Mouse (Mus musculus) stomach, postnatal 0 days (tissue): Measurements from ENCODE around the gene Apba2. TPM values are rescaled to one million over a fixed set of nuclear protein-coding genes. Genes with fewer than 3 reads are reported as not detected.

ENCODE experiments used
- ATAC-seq: fragments of 200-750 bp; cut with Nextera tagmentation; 2 replicates; pipeline ENCODE4 v1.8.0; 2017; ENCODE audit not compliant: low FRiP score, low TSS enrichment
- DNase-seq: peaks from one replicate; pipeline ENCODE4 v3.0.0-alpha.2; 2016; ENCODE audit warnings: low spot score
- H3K27ac ChIP-seq: fragments of 300-500 bp; sonication (generic); replicated peaks from 2 replicates; pipeline ENCODE4 v1.5.1; 2014; ENCODE audit warnings: mild to moderate bottlenecking, control low read depth
- H3K27me3 ChIP-seq: fragments of 300-500 bp; sonication (generic); 2 replicates; pipeline ENCODE4 v1.6.1; 2014; ENCODE audit warnings: low read length; ENCODE audit not compliant: control insufficient read depth, insufficient read depth
- H3K36me3 ChIP-seq: fragments of 300-500 bp; sonication (generic); 2 replicates; pipeline ENCODE4 v1.6.1; 2014; ENCODE audit warnings: low read length, mixed read lengths; ENCODE audit not compliant: control insufficient read depth, insufficient read depth
- H3K4me1 ChIP-seq: fragments of 300-500 bp; sonication (generic); replicated peaks from 2 replicates; pipeline ENCODE4 v1.6.1; 2014; ENCODE audit warnings: antibody characterized with exemption; ENCODE audit not compliant: control insufficient read depth, insufficient read depth
- H3K4me2 ChIP-seq: fragments of 300-500 bp; sonication (generic); replicated peaks from 2 replicates; pipeline ENCODE4 v1.6.1; 2014; ENCODE audit warnings: low read depth, mild to moderate bottlenecking, control low read depth, moderate library complexity
- H3K4me3 ChIP-seq: fragments of 300-500 bp; sonication (generic); 2 replicates; pipeline ENCODE4 v1.5.1; 2014; ENCODE audit warnings: low read depth, low read length, control low read depth
- H3K9ac ChIP-seq: fragments of 300-500 bp; sonication (generic); 2 replicates; pipeline ENCODE4 v1.6.1; 2014; ENCODE audit warnings: mild to moderate bottlenecking, low read length, control low read depth, mixed read lengths
- H3K9me3 ChIP-seq: fragments of 300-500 bp; sonication (generic); 2 replicates; pipeline ENCODE4 v1.6.1; 2016; ENCODE audit warnings: low read length; ENCODE audit not compliant: control insufficient read depth
- CTCF ChIP-seq: IDR thresholded peaks from 2 replicates; pipeline ENCODE4 v1.5.1; 2016; ENCODE audit warnings: antibody characterized with exemption, low read depth, mild to moderate bottlenecking, moderate library complexity
- EP300 ChIP-seq: optimal IDR thresholded peaks from 2 replicates; pipeline ENCODE3; 2016; ENCODE audit warnings: antibody characterized with exemption
- WGBS: fragments of 180-500 bp; shearing (Covaris S2); extraction: QIAGEN DNeasy Blood & Tissue Kit; methylation state at CpG from one replicate; pipeline ENCODE4 v1.1.7; 2014; 5-methylcytosine and 5-hydroxymethylcytosine counted together
- polyA plus RNA-seq: library from polyadenylated mRNA; unstranded; fragments of >200 nt; fragmentation: Nextera tagmentation; extraction: Ambion mirVana; gene quantifications from 2 replicates; pipeline ENCODE4 v1.2.1, GENCODE M21; 2015

Gene Apba2
- polyA plus RNA-seq, 1 experiment from 2014 or later, result 2.6 TPM

GRCm38 (mm10) chr7:64570914-64571313 is 69.4 kb downstream of the Apba2 start:
- H3K36me3 ChIP-seq, result no peaks in the 10 kb centered on the region
- no peak overlapping the region for H3K27ac ChIP-seq
- H3K4me2 ChIP-seq, result no peak overlapping the region
- 64% methylated on average over 4 of the region's 4 CpGs for WGBS
- ATAC-seq, result no peak
- no peak overlapping the region for H3K9ac ChIP-seq
- no peak overlapping the region for H3K4me3 ChIP-seq
- no peaks in the 10 kb centered on the region for H3K27me3 ChIP-seq
- TF ChIP-seq CTCF (no peak), EP300 (no peak)
- H3K9me3 ChIP-seq, result no peaks in the 10 kb centered on the region
- H3K4me1 ChIP-seq, result no peaks in the 10 kb centered on the region
- no peak for DNase-seq

DNA sequence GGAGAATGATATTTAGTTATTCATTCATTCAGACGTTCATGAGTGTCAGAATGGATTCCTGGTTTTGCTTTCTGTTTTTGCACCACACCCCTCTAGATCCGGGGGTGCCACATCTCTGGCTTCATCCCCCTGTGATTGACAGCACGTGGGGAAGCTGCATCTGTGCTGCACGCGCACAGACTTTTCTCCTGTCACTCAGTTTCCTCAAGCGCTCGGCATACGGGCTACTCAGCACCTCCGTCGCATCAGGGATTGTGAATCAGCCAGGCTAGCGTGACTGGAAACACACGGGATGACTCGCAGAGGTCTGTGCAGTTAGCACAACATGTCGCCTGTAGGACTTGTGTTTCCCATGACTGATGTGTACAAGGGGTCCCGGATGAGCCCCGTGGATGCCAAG is 72.6 kb downstream of the Apba2 start:
- WGBS, result 80% methylated on average over 16 of the region's 16 CpGs
- DNase-seq, result no peak
- H3K4me1 ChIP-seq, result no peaks in the 10 kb centered on the region
- no peaks in the 10 kb centered on the region for H3K36me3 ChIP-seq
- H3K27ac ChIP-seq, result no peak overlapping the region
- no peak overlapping the region for H3K9ac ChIP-seq
- no peak for ATAC-seq
- no peak overlapping the region for H3K4me3 ChIP-seq
- no peaks in the 10 kb centered on the region for H3K9me3 ChIP-seq
- H3K27me3 ChIP-seq, result no peaks in the 10 kb centered on the region
- TF ChIP-seq CTCF (no peak), EP300 (no peak)
- H3K4me2 ChIP-seq, result no peak overlapping the region

DNA sequence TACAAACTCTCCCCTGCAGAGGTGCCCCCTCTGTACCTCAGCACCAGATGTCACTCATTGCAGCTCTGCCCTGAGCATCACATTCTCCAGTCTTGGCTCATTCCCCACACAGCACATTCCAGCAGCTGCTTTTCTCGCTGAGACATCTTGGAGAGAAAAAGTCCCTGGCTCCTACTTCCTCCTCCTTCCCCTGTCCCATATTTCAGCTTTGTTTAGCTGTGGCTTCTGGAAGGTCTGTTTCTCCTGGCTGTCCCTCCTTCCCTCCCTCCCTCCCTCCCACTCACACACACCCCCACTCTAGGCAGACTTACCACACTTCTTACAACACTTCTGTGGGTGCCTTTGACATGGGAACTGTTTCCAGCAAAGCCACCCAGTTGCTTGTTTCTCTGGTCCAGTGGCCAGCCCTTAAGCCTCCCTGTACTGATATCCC is 75.0 kb downstream of the Apba2 start:
- no peak overlapping the region for H3K4me3 ChIP-seq
- no peaks in the 10 kb centered on the region for H3K27me3 ChIP-seq
- H3K9ac ChIP-seq, result no peak overlapping the region
- DNase-seq, result no peak
- 0 out of 2 replicates have a peak, but pooled peaks have one; percentile 40 for ATAC-seq
- H3K9me3 ChIP-seq, result no peaks in the 10 kb centered on the region
- H3K4me2 ChIP-seq, result no peak overlapping the region
- TF ChIP-seq EP300 (no peak), CTCF (no peak)
- H3K36me3 ChIP-seq, result no peaks in the 10 kb centered on the region
- WGBS, result 19% methylated on average over 1 of the region's 1 CpGs
- no peak overlapping the region for H3K27ac ChIP-seq
- no peaks in the 10 kb centered on the region for H3K4me1 ChIP-seq

- no peak overlapping the region for H3K27ac ChIP-seq
- H3K4me1 ChIP-seq, result no peaks in the 10 kb centered on the region
- H3K9me3 ChIP-seq, result no peaks in the 10 kb centered on the region
- TF ChIP-seq EP300 (no peak), CTCF (no peak)
- H3K36me3 ChIP-seq, result no peaks in the 10 kb centered on the region
- H3K27me3 ChIP-seq, result no peaks in the 10 kb centered on the region
- WGBS, result 92% methylated on average over 6 of the region's 6 CpGs
- no peak overlapping the region for H3K4me3 ChIP-seq
- no peak for ATAC-seq
- H3K4me2 ChIP-seq, result no peak overlapping the region
- DNase-seq, result no peak
- H3K9ac ChIP-seq, result no peak overlapping the region
Measured at GRCm38 (mm10) chr7:64578176-64578575, 76.7 kb downstream of the Apba2 start.

GRCm38 (mm10) chr7:64579887-64580286 is 78.4 kb downstream of the Apba2 start:
- H3K4me1 ChIP-seq, result no peaks in the 10 kb centered on the region
- TF ChIP-seq CTCF, result no peak
- no peak for TF ChIP-seq EP300
- no peak overlapping the region for H3K27ac ChIP-seq
- DNase-seq (no peak), ATAC-seq (no peak)
- no peaks in the 10 kb centered on the region for H3K36me3 ChIP-seq
- no peak overlapping the region for H3K4me2 ChIP-seq
- H3K4me3 ChIP-seq, result no peak overlapping the region
- H3K9ac ChIP-seq, result no peak overlapping the region
- 45% methylated on average over 4 of the region's 4 CpGs for WGBS
- no peaks in the 10 kb centered on the region for H3K9me3 ChIP-seq
- H3K27me3 ChIP-seq, result no peaks in the 10 kb centered on the region

DNA sequence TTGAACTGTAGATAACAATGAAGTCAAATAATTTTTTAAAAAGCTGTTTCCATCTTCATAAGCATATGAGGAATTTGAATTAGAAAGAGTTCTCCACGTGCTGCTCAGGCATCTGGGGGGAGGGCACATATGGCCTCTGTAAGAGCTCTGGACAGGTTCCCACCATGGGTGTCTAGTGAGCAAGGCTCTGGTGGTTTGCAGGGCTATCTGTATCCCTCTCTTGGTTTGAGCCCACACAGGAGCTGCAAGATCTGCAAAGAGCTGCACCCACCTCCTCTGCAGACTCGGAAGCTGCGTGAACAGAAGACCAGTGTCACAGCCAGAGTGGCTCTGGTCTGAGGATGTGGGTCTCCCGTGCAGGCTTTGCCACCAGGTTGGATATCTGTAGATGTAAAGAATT is 78.8 kb downstream of the Apba2 start:
- Histone ChIP-seq H3K9me3 (no peaks in the 10 kb centered on the region), H3K4me1 (no peaks in the 10 kb centered on the region), H3K27me3 (no peaks in the 10 kb centered on the region), H3K36me3 (no peaks in the 10 kb centered on the region), H3K9ac (no peak overlapping the region), H3K4me2 (no peak overlapping the region), H3K4me3 (no peak overlapping the region), H3K27ac (no peak overlapping the region)
- TF ChIP-seq CTCF (no peak), EP300 (no peak)
- ATAC-seq (no peak), DNase-seq (no peak)
- WGBS, result 59% methylated on average over 4 of the region's 4 CpGs
